Mouse (Mus musculus) cerebellum, adult 2 months (tissue): ENCODE data around the gene Tmcc1. TPM values are rescaled to one million over a fixed set of nuclear protein-coding genes. Genes with fewer than 3 reads are reported as not detected.

Experiments
- DNase-seq, 2 experiments: peaks; one replicate each; pipeline ENCODE4 v3.0.0; 2021
- H3K27ac ChIP-seq: fragments of 200-500 bp; 2 replicates; pipeline ENCODE4 v1.5.1; 2012; ENCODE audit warnings: low read length, control low read depth, inconsistent platforms; ENCODE audit not compliant: insufficient read depth
- H3K27me3 ChIP-seq: fragments of 200-500 bp; 2 replicates; pipeline ENCODE4 v1.6.1; 2012; ENCODE audit warnings: inconsistent platforms, mild to moderate bottlenecking, low read length, moderate library complexity; ENCODE audit not compliant: control insufficient read depth, insufficient read depth
- H3K4me1 ChIP-seq: fragments of 200-500 bp; 2 replicates; pipeline ENCODE4 v1.6.1; 2011; ENCODE audit warnings: low read length; ENCODE audit not compliant: control insufficient read depth, insufficient read depth
- H3K4me3 ChIP-seq: fragments of 200-500 bp; replicated peaks from 2 replicates; pipeline ENCODE3; 2011; ENCODE audit warnings: mild to moderate bottlenecking, low read depth, low read length, control low read depth; ENCODE audit not compliant: insufficient read depth
- CTCF ChIP-seq: fragments of 200-500 bp; IDR thresholded peaks from 2 replicates; pipeline ENCODE4 v1.5.1; 2011; ENCODE audit warnings: low read depth, mild to moderate bottlenecking, control low read depth, low read length, moderate library complexity, borderline replicate concordance; ENCODE audit not compliant: insufficient read depth
- POLR2A ChIP-seq: fragments of 200-500 bp; IDR thresholded peaks from 2 replicates; pipeline ENCODE4 v1.6.1; 2011; ENCODE audit warnings: low read length, control low read depth, borderline replicate concordance; ENCODE audit not compliant: insufficient read depth
- WGBS: fragments of 180-500 bp; shearing (Covaris S2); methylation state at CpG from one replicate; pipeline ENCODE4 v1.1.7; 2018; 5-methylcytosine and 5-hydroxymethylcytosine counted together
- polyA plus RNA-seq: library from polyadenylated mRNA; depleted of rRNA; stranded (reverse); fragments of >200 nt; gene quantifications from 2 replicates; pipeline ENCODE4 v1.2.3, GENCODE M21; 2012

Gene Tmcc1
- polyA plus RNA-seq, 1 experiment: 55.8 TPM

GRCm38 (mm10) chr6:116047896-116048295 lies 145.4 kb downstream of the Tmcc1 start:
- Histone ChIP-seq H3K4me1 (peaks cover 31% of the 10 kb centered on the region), H3K27ac (peak overlapping the region; percentile 59; the same call in 1 of the 2 replicates), H3K27me3 (no peaks in the 10 kb centered on the region), H3K4me3 (no peak overlapping the region)
- 7% methylated on average over 1 of the region's 1 CpGs for WGBS
- TF ChIP-seq CTCF (no peak), POLR2A (no peak)
- DNase-seq: no peak

GRCm38 (mm10) chr6:116047366-116047765 lies 145.9 kb downstream of the Tmcc1 start:
- DNase-seq: peak in 1 of 2 experiments; percentile 44
- WGBS: 6% methylated on average over 3 of the region's 3 CpGs
- Histone ChIP-seq H3K27me3 (no peaks in the 10 kb centered on the region), H3K27ac (no peak overlapping the region; the same call in 1 of the 2 replicates), H3K4me1 (peaks cover 31% of the 10 kb centered on the region), H3K4me3 (no peak overlapping the region)
- TF ChIP-seq POLR2A: no peak
- TF ChIP-seq CTCF: no peak

GRCm38 (mm10) chr6:116044039-116044438 lies 149.2 kb downstream of the Tmcc1 start:
- WGBS: 53% methylated on average over 2 of the region's 2 CpGs
- Histone ChIP-seq H3K27ac (no peak overlapping the region), H3K4me3 (no peak overlapping the region), H3K27me3 (no peaks in the 10 kb centered on the region), H3K4me1 (peaks cover 19% of the 10 kb centered on the region)
- DNase-seq: no peak
- TF ChIP-seq CTCF (no peak), POLR2A (no peak)

GRCm38 (mm10) chr6:116038222-116038621 lies 155.1 kb downstream of the Tmcc1 start:
- TF ChIP-seq POLR2A: no peak
- no peak for TF ChIP-seq CTCF
- 85% methylated on average over 2 of the region's 2 CpGs for WGBS

GRCm38 (mm10) chr6:116037281-116037831 lies 155.9 kb downstream of the Tmcc1 start:
- WGBS: 53% methylated on average over 5 of the region's 5 CpGs
- peaks cover 21% of the 10 kb centered on the region for H3K4me1 ChIP-seq
- no peak for DNase-seq
- no peaks in the 10 kb centered on the region for H3K27me3 ChIP-seq
- peak overlapping the region; percentile 28 for H3K27ac ChIP-seq
- TF ChIP-seq POLR2A: no peak
- no peak for TF ChIP-seq CTCF
- no peak overlapping the region for H3K4me3 ChIP-seq

More at GRCm38 (mm10) chr6:116038222-116038621, 155.1 kb downstream of the Tmcc1 start:
- no peaks in the 10 kb centered on the region for H3K27me3 ChIP-seq
- H3K27ac ChIP-seq: 0 out of 2 replicates have a peak overlapping the region, but pooled peaks have one; percentile 11
- H3K4me3 ChIP-seq: no peak overlapping the region
- H3K4me1 ChIP-seq: peaks cover 22% of the 10 kb centered on the region
- no peak for DNase-seq

GRCm38 (mm10) chr6:116036555-116036954 lies 156.7 kb downstream of the Tmcc1 start:
- H3K27ac ChIP-seq: no peak overlapping the region
- no peaks in the 10 kb centered on the region for H3K27me3 ChIP-seq
- no peak overlapping the region for H3K4me3 ChIP-seq
- 87% methylated on average over 2 of the region's 2 CpGs for WGBS
- no peak for DNase-seq
- peaks cover 24% of the 10 kb centered on the region for H3K4me1 ChIP-seq
- TF ChIP-seq POLR2A: no peak
- no peak for TF ChIP-seq CTCF

- TF ChIP-seq POLR2A (no peak), CTCF (no peak)
- Histone ChIP-seq H3K4me1 (peaks cover 13% of the 10 kb centered on the region), H3K27me3 (no peaks in the 10 kb centered on the region), H3K27ac (no peak overlapping the region), H3K4me3 (no peak overlapping the region)
- WGBS: 88% methylated on average over 5 of the region's 5 CpGs
- no peak for DNase-seq
Measured at GRCm38 (mm10) chr6:116031052-116031451, 162.2 kb downstream of the Tmcc1 start.

GRCm38 (mm10) chr6:116024666-116025065 lies 168.6 kb downstream of the Tmcc1 start:
- no peak overlapping the region for H3K27ac ChIP-seq
- WGBS: 91% methylated on average over 4 of the region's 4 CpGs
- TF ChIP-seq CTCF: no peak
- H3K4me1 ChIP-seq: no peaks in the 10 kb centered on the region
- no peak overlapping the region for H3K4me3 ChIP-seq
- no peaks in the 10 kb centered on the region for H3K27me3 ChIP-seq
- no peak for DNase-seq
